Mouse (Mus musculus): ENCODE results near the gene Gm5800. TPM values are rescaled to one million over a fixed set of nuclear protein-coding genes. Genes with fewer than 3 reads are reported as not detected.
A peak's percentile ranks its signal among the peaks of the same experiment; 100 is the strongest.
"Not testable (repeated sequence)": the region's sequence is repeated elsewhere in the genome, so short reads cannot be mapped to it uniquely, and the experiment has no call there.

Gm5800 gene
- not detected in 2 replicates for polyA plus RNA-seq (2014; fragmentation: Nextera tagmentation; extraction: Ambion mirVana)

- no peaks in the 10 kb centered on the region for H3K4me1 ChIP-seq (replicated peaks; ENCODE audit: control insufficient read depth, insufficient read depth, low read length)
- no peak within 1 kb of the TSS for H3K27ac ChIP-seq (ENCODE audit: low read depth, low read length)
- ATAC-seq (replicated peaks; ENCODE audit: low FRiP score) = no peak
- no peak for DNase-seq (ENCODE audit: low spot score)
- no peak within 1 kb of the TSS for H3K9ac ChIP-seq (ENCODE audit: low read depth, low read length)
- 32% methylated on average over 1 of the region's 1 CpGs for WGBS
- H3K4me2 ChIP-seq = no peak within 1 kb of the TSS
- no peaks in the 10 kb centered on the region for H3K9me3 ChIP-seq (ENCODE audit: control insufficient read depth, low read length)
- H3K4me3 ChIP-seq (ENCODE audit: low read depth, low read length) = no peak within 1 kb of the TSS
- H3K36me3 ChIP-seq (ENCODE audit: control insufficient read depth, insufficient read depth, low read length) = no peaks in the 10 kb centered on the region
- H3K27me3 ChIP-seq (replicated peaks; ENCODE audit: control insufficient read depth, insufficient read depth, low read length) = no peaks in the 10 kb centered on the region
Observed at GRCm38 (mm10) chr14:51717083-51717482, at the start of gene Gm5800. TSS of gene Gm5800 (minus strand) at chr14:51717183.

DNA sequence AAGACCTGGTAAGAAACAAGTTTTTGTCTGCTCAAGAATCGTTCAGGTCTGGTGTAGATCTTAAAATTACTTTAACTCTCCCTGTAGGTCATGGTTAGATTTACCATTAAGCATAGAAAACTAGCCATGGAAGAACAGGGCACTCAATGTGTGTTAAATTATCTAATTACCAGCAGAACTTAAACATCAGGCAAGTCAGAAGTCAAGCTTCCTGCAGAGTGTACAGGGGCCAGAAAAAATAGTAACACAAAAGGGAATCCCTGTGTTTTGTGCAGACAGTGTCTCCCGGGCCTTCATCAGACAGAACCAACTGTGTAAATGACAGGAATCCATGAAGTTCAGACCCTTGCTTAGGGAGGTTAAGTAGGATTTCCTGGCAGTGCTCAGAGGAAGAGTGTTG lies 39.0 kb upstream of the Gm5800 start:
- DNase-seq (ENCODE audit: low spot score) = no peak
- H3K27ac ChIP-seq (ENCODE audit: low read depth, low read length) = no peak overlapping the region
- H3K4me3 ChIP-seq (ENCODE audit: low read depth, low read length) = no peak overlapping the region
- H3K4me1 ChIP-seq (replicated peaks; ENCODE audit: control insufficient read depth, insufficient read depth, low read length) = no peaks in the 10 kb centered on the region
- H3K9ac ChIP-seq (ENCODE audit: low read depth, low read length) = no peak overlapping the region
- H3K4me2 ChIP-seq = no peak overlapping the region
- WGBS = 67% methylated on average over 2 of the region's 2 CpGs
- no peaks in the 10 kb centered on the region for H3K36me3 ChIP-seq (ENCODE audit: control insufficient read depth, insufficient read depth, low read length)
- no peak for ATAC-seq (replicated peaks; ENCODE audit: low FRiP score)
- H3K27me3 ChIP-seq (replicated peaks; ENCODE audit: control insufficient read depth, insufficient read depth, low read length) = no peaks in the 10 kb centered on the region
- no peaks in the 10 kb centered on the region for H3K9me3 ChIP-seq (ENCODE audit: control insufficient read depth, low read length)

DNA sequence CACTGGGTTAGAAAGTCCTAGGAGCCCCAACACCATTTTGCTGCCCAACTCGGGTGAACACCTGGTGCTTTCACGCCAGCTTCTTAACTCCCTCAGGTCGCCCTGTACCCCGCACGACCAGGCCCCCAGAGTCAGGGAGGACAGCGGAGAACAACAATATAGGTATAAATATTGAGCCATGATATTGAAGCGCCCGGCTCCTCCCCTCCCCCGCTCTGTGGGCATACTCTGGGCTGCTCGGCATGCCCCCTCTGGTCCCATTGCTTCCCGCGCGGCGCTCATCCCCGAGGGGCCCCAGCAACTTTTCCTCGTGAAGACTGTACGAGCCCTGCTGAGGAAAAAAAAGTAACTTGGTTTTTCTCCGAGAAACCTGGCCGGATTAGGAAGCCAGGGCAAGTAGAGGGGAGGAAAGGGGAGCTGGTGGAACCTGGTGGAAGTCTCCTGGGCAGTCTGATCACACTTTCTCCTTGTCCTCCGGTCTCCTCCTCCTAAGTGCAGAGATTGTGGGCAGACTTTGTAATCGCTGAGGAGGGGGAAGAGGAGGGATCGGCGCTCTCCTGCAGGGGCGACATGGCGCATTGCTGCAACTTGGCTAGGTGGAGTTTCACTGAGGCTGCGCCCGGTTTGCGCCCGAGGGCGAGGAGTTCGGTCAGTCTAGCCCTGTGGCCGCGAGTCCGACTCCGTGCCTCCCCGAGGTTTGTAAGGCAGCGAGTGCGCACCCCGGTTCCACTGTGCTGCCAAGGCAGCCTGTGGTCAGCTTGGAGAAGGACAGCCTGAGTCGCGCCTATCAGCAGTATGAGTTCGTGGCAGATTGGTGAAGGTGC lies 23.6 kb upstream of the Gm5800 start:
- peak; percentile 41 for DNase-seq (ENCODE audit: low spot score)
- Histone ChIP-seq H3K4me2 (peak overlapping the region; percentile 51), H3K27ac (ENCODE audit: low read depth, low read length) (no peak overlapping the region), H3K27me3 (replicated peaks; ENCODE audit: control insufficient read depth, insufficient read depth, low read length) (peaks cover 42% of the 10 kb centered on the region), H3K9me3 (ENCODE audit: control insufficient read depth, low read length) (no peaks in the 10 kb centered on the region), H3K4me1 (replicated peaks; ENCODE audit: control insufficient read depth, insufficient read depth, low read length) (no peaks in the 10 kb centered on the region), H3K36me3 (ENCODE audit: control insufficient read depth, insufficient read depth, low read length) (no peaks in the 10 kb centered on the region), H3K9ac (ENCODE audit: low read depth, low read length) (no peak overlapping the region), H3K4me3 (ENCODE audit: low read depth, low read length) (peak overlapping the region; percentile 33)
- 1% methylated on average over 42 of the region's 42 CpGs for WGBS
- no peak for ATAC-seq (replicated peaks; ENCODE audit: low FRiP score)

- peaks cover 42% of the 10 kb centered on the region for H3K27me3 ChIP-seq (replicated peaks; ENCODE audit: control insufficient read depth, insufficient read depth, low read length)
- no peaks in the 10 kb centered on the region for H3K4me1 ChIP-seq (replicated peaks; ENCODE audit: control insufficient read depth, insufficient read depth, low read length)
- no peak overlapping the region for H3K27ac ChIP-seq (ENCODE audit: low read depth, low read length)
- 6% methylated on average over 24 of the region's 24 CpGs for WGBS
- ATAC-seq (replicated peaks; ENCODE audit: low FRiP score) (no peak), DNase-seq (ENCODE audit: low spot score) (no peak)
- H3K36me3 ChIP-seq (ENCODE audit: control insufficient read depth, insufficient read depth, low read length) = no peaks in the 10 kb centered on the region
- H3K9me3 ChIP-seq (ENCODE audit: control insufficient read depth, low read length) = no peaks in the 10 kb centered on the region
- H3K4me3 ChIP-seq (ENCODE audit: low read depth, low read length) = no peak overlapping the region
- H3K4me2 ChIP-seq = peak overlapping the region; percentile 16
- H3K9ac ChIP-seq (ENCODE audit: low read depth, low read length) = no peak overlapping the region
Observed at GRCm38 (mm10) chr14:51739150-51739993, 22.4 kb upstream of the Gm5800 start.

GRCm38 (mm10) chr14:51738411-51739149 lies 21.6 kb upstream of the Gm5800 start:
- no peaks in the 10 kb centered on the region for H3K36me3 ChIP-seq (ENCODE audit: control insufficient read depth, insufficient read depth, low read length)
- H3K4me3 ChIP-seq (ENCODE audit: low read depth, low read length) = no peak overlapping the region
- no peak for DNase-seq (ENCODE audit: low spot score)
- WGBS = 7% methylated on average over 29 of the region's 29 CpGs
- H3K4me1 ChIP-seq (replicated peaks; ENCODE audit: control insufficient read depth, insufficient read depth, low read length) = no peaks in the 10 kb centered on the region
- H3K9me3 ChIP-seq (ENCODE audit: control insufficient read depth, low read length) = no peaks in the 10 kb centered on the region
- no peak overlapping the region for H3K27ac ChIP-seq (ENCODE audit: low read depth, low read length)
- H3K4me2 ChIP-seq = peak overlapping the region; percentile 16
- peaks cover 42% of the 10 kb centered on the region for H3K27me3 ChIP-seq (replicated peaks; ENCODE audit: control insufficient read depth, insufficient read depth, low read length)
- no peak for ATAC-seq (replicated peaks; ENCODE audit: low FRiP score)
- H3K9ac ChIP-seq (ENCODE audit: low read depth, low read length) = no peak overlapping the region

- no peaks in the 10 kb centered on the region for H3K4me1 ChIP-seq (replicated peaks; ENCODE audit: control insufficient read depth, insufficient read depth, low read length)
- WGBS = 20% methylated on average over 12 of the region's 12 CpGs
- no peak overlapping the region for H3K4me2 ChIP-seq
- H3K4me3 ChIP-seq (ENCODE audit: low read depth, low read length) = no peak overlapping the region
- no peak for DNase-seq (ENCODE audit: low spot score)
- no peak for ATAC-seq (replicated peaks; ENCODE audit: low FRiP score)
- H3K27me3 ChIP-seq (replicated peaks; ENCODE audit: control insufficient read depth, insufficient read depth, low read length) = peaks cover 42% of the 10 kb centered on the region
- H3K9ac ChIP-seq (ENCODE audit: low read depth, low read length) = no peak overlapping the region
- H3K9me3 ChIP-seq (ENCODE audit: control insufficient read depth, low read length) = no peaks in the 10 kb centered on the region
- no peaks in the 10 kb centered on the region for H3K36me3 ChIP-seq (ENCODE audit: control insufficient read depth, insufficient read depth, low read length)
- H3K27ac ChIP-seq (ENCODE audit: low read depth, low read length) = no peak overlapping the region
Observed at GRCm38 (mm10) chr14:51737967-51738366, 21.0 kb upstream of the Gm5800 start.

DNA sequence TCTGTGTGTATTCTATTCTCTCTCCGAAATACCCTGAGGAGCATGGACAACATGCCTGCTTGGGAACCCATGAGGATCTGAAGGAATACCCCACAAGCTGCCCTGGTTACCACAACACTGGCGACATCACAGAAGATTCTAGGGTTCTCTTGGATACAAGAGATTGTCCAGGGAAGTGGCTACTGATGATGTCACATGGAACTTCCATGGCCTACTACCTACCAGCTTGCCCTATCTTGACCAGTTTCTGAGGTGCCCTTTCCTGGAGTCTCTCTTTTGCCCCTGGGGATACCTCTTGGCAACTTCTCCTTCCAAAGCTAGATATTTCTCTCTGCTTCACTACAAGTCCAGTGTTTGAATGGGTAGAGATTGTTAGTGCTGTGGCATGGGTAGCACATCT lies 21.6 kb downstream of the Gm5800 start, which contains the start of gene Gm17079:
Gene Gm17079, minus strand, starts transcription at position 101 of the 400 bp plus-strand sequence.
- ATAC-seq (replicated peaks; ENCODE audit: low FRiP score); DNase-seq (ENCODE audit: low spot score); H3K4me1 ChIP-seq (replicated peaks; ENCODE audit: control insufficient read depth, insufficient read depth, low read length); H3K4me2 ChIP-seq; H3K4me3 ChIP-seq (ENCODE audit: low read depth, low read length); H3K27me3 ChIP-seq (replicated peaks; ENCODE audit: control insufficient read depth, insufficient read depth, low read length); H3K36me3 ChIP-seq (ENCODE audit: control insufficient read depth, insufficient read depth, low read length); H3K9ac ChIP-seq (ENCODE audit: low read depth, low read length); H3K9me3 ChIP-seq (ENCODE audit: control insufficient read depth, low read length); H3K27ac ChIP-seq (ENCODE audit: low read depth, low read length): not testable (repeated sequence)
- WGBS = 100% methylated on average over 1 of the region's 2 CpGs

- DNase-seq (ENCODE audit: low spot score) (no peak), ATAC-seq (replicated peaks; ENCODE audit: low FRiP score) (no peak)
- WGBS = 80% methylated on average over 5 of the region's 5 CpGs
- no peaks in the 10 kb centered on the region for H3K36me3 ChIP-seq (ENCODE audit: control insufficient read depth, insufficient read depth, low read length)
- H3K27ac ChIP-seq (ENCODE audit: low read depth, low read length) = no peak overlapping the region
- no peaks in the 10 kb centered on the region for H3K27me3 ChIP-seq (replicated peaks; ENCODE audit: control insufficient read depth, insufficient read depth, low read length)
- no peak overlapping the region for H3K9ac ChIP-seq (ENCODE audit: low read depth, low read length)
- H3K4me3 ChIP-seq (ENCODE audit: low read depth, low read length) = no peak overlapping the region
- H3K4me1 ChIP-seq (replicated peaks; ENCODE audit: control insufficient read depth, insufficient read depth, low read length) = no peaks in the 10 kb centered on the region
- H3K4me2 ChIP-seq = no peak overlapping the region
- H3K9me3 ChIP-seq (ENCODE audit: control insufficient read depth, low read length) = no peaks in the 10 kb centered on the region
Observed at GRCm38 (mm10) chr14:51677269-51677668, 39.7 kb downstream of the Gm5800 start.
